Mouse (Mus musculus) heart, embryonic 11.5 days (tissue): ENCODE results near the gene Slit3. TPM values are rescaled to one million over a fixed set of nuclear protein-coding genes. Genes with fewer than 3 reads are reported as not detected.
A peak's percentile ranks its signal among the peaks of the same experiment; 100 is the strongest.

Experiments
- ATAC-seq: fragments of 200-750 bp; cut with Nextera tagmentation; replicated peaks from 2 replicates; pipeline ENCODE4 v1.8.0; 2017; ENCODE audit warnings: moderate library complexity; ENCODE audit not compliant: insufficient number of reproducible peaks, low FRiP score, low TSS enrichment
- H3K27ac ChIP-seq: fragments of 300-500 bp; sonication (generic); 2 replicates; pipeline ENCODE4 v1.5.1; 2014; ENCODE audit warnings: mild to moderate bottlenecking, low read depth, low read length
- H3K27me3 ChIP-seq: fragments of 300-500 bp; sonication (generic); 2 replicates; pipeline ENCODE4 v1.6.1; 2014; ENCODE audit warnings: mild to moderate bottlenecking, low read length, mixed read lengths; ENCODE audit not compliant: control insufficient read depth, insufficient read depth
- H3K36me3 ChIP-seq: fragments of 300-500 bp; sonication (generic); 2 replicates; pipeline ENCODE4 v1.6.1; 2014; ENCODE audit warnings: mild to moderate bottlenecking, low read length, moderate library complexity, mixed read lengths; ENCODE audit not compliant: control insufficient read depth, insufficient read depth
- H3K4me1 ChIP-seq: fragments of 300-500 bp; sonication (generic); 2 replicates; pipeline ENCODE4 v1.6.1; 2014; ENCODE audit warnings: low read length; ENCODE audit not compliant: control insufficient read depth, insufficient read depth
- H3K4me2 ChIP-seq: fragments of 300-500 bp; sonication (generic); 2 replicates; pipeline ENCODE4 v1.6.1; 2014; ENCODE audit warnings: mild to moderate bottlenecking, moderate library complexity
- H3K4me3 ChIP-seq: fragments of 300-500 bp; sonication (generic); 2 replicates; pipeline ENCODE4 v1.5.1; 2014; ENCODE audit warnings: low read depth, low read length
- H3K9ac ChIP-seq: fragments of 300-500 bp; sonication (generic); 2 replicates; pipeline ENCODE4 v1.6.1; 2014; ENCODE audit warnings: mild to moderate bottlenecking, low read depth, low read length, moderate library complexity
- H3K9me3 ChIP-seq: fragments of 300-500 bp; sonication (generic); replicated peaks from 2 replicates; pipeline ENCODE4 v1.6.1; 2016; ENCODE audit warnings: low read length; ENCODE audit not compliant: control insufficient read depth
- WGBS: fragments of 180-500 bp; shearing (Covaris S2); extraction: QIAGEN DNeasy Blood & Tissue Kit; methylation state at CpG from one replicate; pipeline ENCODE4 v1.1.7; 2014; ENCODE audit not compliant: insufficient replicate concordance; 5-methylcytosine and 5-hydroxymethylcytosine counted together
- polyA plus RNA-seq: library from polyadenylated mRNA; unstranded; fragments of >200 nt; fragmentation: Nextera tagmentation; extraction: Ambion mirVana; gene quantifications from 2 replicates; pipeline ENCODE4 v1.2.1, GENCODE M21; 2014

The Slit3 gene
- polyA plus RNA-seq, 1 experiment from 2014 or later: 26.1 TPM

DNA sequence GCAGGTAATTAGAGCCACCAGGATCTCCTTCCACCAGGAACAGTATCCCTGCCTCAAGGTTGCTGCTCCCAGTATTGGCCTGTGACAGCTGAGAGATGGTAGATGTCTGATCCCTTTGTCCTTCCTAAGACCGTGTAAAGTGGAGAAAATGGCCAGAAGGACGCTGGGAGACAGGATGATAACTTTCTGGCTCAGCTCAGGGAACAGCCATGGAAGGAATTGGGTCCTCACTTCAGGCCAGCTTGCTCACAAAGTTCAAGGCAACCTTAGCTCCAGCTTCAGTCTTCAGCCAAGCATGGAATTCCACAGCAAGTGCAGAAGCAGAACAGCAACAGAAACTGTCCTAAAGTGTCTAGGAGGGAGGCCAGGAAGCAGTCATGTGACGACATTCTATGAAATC, 289.4 kb downstream of the Slit3 start:
- no peak overlapping the region for H3K4me2 ChIP-seq
- no peaks in the 10 kb centered on the region for H3K9me3 ChIP-seq
- no peaks in the 10 kb centered on the region for H3K27me3 ChIP-seq
- H3K36me3 ChIP-seq: no peaks in the 10 kb centered on the region
- peaks cover 20% of the 10 kb centered on the region for H3K4me1 ChIP-seq
- ATAC-seq: no peak
- no peak overlapping the region for H3K27ac ChIP-seq
- 68% methylated on average over 3 of the region's 3 CpGs for WGBS
- H3K9ac ChIP-seq: no peak overlapping the region
- H3K4me3 ChIP-seq: no peak overlapping the region

GRCm38 (mm10) chr11:35415768-35416401, 294.9 kb downstream of the Slit3 start:
- no peak overlapping the region for H3K27ac ChIP-seq
- no peaks in the 10 kb centered on the region for H3K27me3 ChIP-seq
- H3K4me2 ChIP-seq: no peak overlapping the region
- H3K36me3 ChIP-seq: no peaks in the 10 kb centered on the region
- no peak for ATAC-seq
- WGBS: 60% methylated on average over 9 of the region's 9 CpGs
- H3K9me3 ChIP-seq: no peaks in the 10 kb centered on the region
- peaks cover 17% of the 10 kb centered on the region for H3K4me1 ChIP-seq
- H3K4me3 ChIP-seq: no peak overlapping the region
- no peak overlapping the region for H3K9ac ChIP-seq

DNA sequence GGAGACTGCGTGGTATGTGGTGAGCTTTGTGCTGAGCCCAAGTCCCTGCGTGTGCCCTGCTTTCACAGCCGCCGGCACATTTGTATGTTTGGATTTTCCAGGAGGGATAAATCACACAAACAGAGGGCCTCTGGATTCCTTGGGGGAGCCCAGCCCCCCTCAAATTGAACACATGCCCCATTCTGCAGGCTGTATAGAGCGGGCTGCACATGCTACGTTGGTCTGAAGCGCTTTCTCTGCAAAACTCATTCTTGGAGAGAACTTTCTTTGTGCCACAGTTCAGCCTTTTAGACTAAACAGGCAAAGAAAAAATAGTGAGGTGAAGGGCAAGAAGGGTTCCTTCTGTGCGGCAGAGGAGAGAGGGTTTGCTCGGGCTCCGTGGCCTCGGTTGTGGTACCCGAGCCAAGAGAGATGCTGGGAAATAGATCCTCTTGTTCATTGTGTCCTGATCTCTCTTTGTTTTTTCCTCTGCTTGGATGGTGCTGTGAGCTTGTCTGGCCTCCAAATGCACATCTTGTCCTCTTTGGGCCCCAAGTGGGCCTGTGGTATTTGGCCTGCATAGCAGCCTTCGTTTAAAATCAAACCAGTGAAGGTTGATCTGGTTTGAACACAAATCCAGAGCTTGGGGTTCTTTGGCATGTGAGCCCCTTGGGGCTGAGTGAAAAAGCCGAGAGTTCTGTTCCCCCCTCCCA, 295.5 kb downstream of the Slit3 start:
- H3K4me2 ChIP-seq: no peak overlapping the region
- 70% methylated on average over 14 of the region's 14 CpGs for WGBS
- H3K4me1 ChIP-seq: peaks cover 17% of the 10 kb centered on the region
- no peak overlapping the region for H3K27ac ChIP-seq
- H3K4me3 ChIP-seq: no peak overlapping the region
- no peaks in the 10 kb centered on the region for H3K27me3 ChIP-seq
- H3K9ac ChIP-seq: no peak overlapping the region
- H3K9me3 ChIP-seq: no peaks in the 10 kb centered on the region
- no peaks in the 10 kb centered on the region for H3K36me3 ChIP-seq
- no peak for ATAC-seq

- no peaks in the 10 kb centered on the region for H3K36me3 ChIP-seq
- H3K4me2 ChIP-seq: no peak overlapping the region
- H3K27me3 ChIP-seq: no peaks in the 10 kb centered on the region
- no peak for ATAC-seq
- no peak overlapping the region for H3K27ac ChIP-seq
- no peaks in the 10 kb centered on the region for H3K9me3 ChIP-seq
- peaks cover 22% of the 10 kb centered on the region for H3K4me1 ChIP-seq
- 65% methylated on average over 13 of the region's 13 CpGs for WGBS
- H3K9ac ChIP-seq: no peak overlapping the region
- no peak overlapping the region for H3K4me3 ChIP-seq
Measured at GRCm38 (mm10) chr11:35417911-35418552, 297.0 kb downstream of the Slit3 start.

DNA sequence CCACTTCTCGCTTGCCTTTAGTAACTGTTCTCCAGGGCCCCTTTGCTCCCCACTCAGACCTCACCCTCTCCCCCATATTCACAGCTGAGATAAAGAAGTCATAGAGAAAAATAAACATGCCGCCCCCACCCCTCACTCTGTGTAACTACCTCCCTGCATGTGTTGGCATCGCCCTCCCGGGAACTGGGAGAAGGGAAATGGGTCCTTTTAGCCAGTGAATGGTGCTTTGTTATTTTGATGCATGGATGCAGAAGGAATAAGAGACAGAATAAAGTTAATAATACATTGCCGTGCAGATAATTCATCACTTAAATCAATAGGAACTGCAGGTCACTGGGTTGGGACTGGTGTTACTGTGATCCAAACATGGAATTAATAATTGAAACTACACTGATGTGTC, 298.0 kb downstream of the Slit3 start:
- no peak overlapping the region for H3K27ac ChIP-seq
- WGBS: 68% methylated on average over 5 of the region's 5 CpGs

GRCm38 (mm10) chr11:35421728-35422127, 300.7 kb downstream of the Slit3 start:
- Histone ChIP-seq H3K9ac (no peak overlapping the region), H3K4me2 (no peak overlapping the region), H3K4me1 (peaks cover 10% of the 10 kb centered on the region), H3K27me3 (no peaks in the 10 kb centered on the region), H3K36me3 (no peaks in the 10 kb centered on the region), H3K4me3 (no peak overlapping the region), H3K9me3 (no peaks in the 10 kb centered on the region), H3K27ac (no peak overlapping the region)
- ATAC-seq: no peak
- WGBS: 35% methylated on average over 4 of the region's 4 CpGs

More for the DNA sequence above, 298.0 kb downstream of the Slit3 start:
- Histone ChIP-seq H3K36me3 (no peaks in the 10 kb centered on the region), H3K4me3 (no peak overlapping the region), H3K27me3 (no peaks in the 10 kb centered on the region), H3K9ac (no peak overlapping the region), H3K9me3 (no peaks in the 10 kb centered on the region), H3K4me1 (peaks cover 22% of the 10 kb centered on the region), H3K4me2 (no peak overlapping the region)
- no peak for ATAC-seq

DNA sequence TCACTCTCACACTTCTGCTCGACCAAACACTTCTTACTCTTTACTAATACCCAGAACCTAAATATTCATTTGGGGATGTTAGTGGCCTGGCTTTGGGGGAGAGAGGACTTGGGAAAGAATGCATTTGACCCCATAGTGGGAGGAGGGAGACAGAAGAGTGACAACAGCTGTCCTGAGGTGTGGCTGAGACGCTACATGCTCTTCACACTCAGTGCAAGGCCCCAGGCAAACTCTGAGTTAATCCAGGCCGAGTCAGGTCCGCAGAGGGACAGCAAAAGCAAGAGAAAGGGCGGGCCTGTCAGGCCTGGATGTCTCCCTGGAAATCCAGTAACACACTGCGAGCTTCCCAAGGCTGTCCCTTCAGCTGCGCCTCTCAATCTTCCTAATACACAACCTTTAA, 307.0 kb downstream of the Slit3 start:
- Histone ChIP-seq H3K36me3 (no peaks in the 10 kb centered on the region), H3K4me1 (peaks cover 19% of the 10 kb centered on the region), H3K27ac (peak overlapping the region; percentile 54; the same call in 1 of the 2 replicates), H3K27me3 (no peaks in the 10 kb centered on the region), H3K9me3 (no peaks in the 10 kb centered on the region), H3K4me3 (no peak overlapping the region), H3K4me2 (no peak overlapping the region), H3K9ac (no peak overlapping the region)
- no peak for ATAC-seq
- WGBS: 31% methylated on average over 7 of the region's 7 CpGs

GRCm38 (mm10) chr11:35431130-35431529, 310.1 kb downstream of the Slit3 start:
- no peaks in the 10 kb centered on the region for H3K36me3 ChIP-seq
- peaks cover 19% of the 10 kb centered on the region for H3K4me1 ChIP-seq
- no peaks in the 10 kb centered on the region for H3K27me3 ChIP-seq
- H3K4me2 ChIP-seq: no peak overlapping the region
- 81% methylated on average over 8 of the region's 8 CpGs for WGBS
- no peak overlapping the region for H3K27ac ChIP-seq
- H3K9ac ChIP-seq: no peak overlapping the region
- ATAC-seq: no peak
- H3K9me3 ChIP-seq: no peaks in the 10 kb centered on the region
- H3K4me3 ChIP-seq: no peak overlapping the region
